ENCODE assay signal across 9 mouse cellular contexts in the genomic region with DNA sequence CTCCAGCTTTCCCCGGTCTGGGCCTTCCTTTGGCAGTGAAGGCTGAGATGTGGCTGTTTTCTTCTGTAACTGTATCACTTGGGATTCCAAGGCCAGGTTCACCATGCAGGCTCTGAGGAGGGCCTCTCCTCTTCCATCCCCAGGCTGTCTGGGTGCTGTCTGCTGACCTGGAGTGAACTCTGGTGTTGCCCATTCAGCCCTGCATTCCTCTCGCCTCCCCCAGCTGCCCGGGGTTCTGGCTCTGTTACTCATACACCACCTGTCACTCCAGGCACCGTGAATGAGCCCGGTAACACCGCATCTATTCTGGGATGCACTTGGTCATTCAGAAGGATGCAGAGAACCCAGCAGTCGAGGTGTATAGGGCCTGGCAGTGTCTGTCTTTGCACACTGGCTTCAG. TPM values are rescaled to one million over a fixed set of nuclear protein-coding genes. Genes with fewer than 3 reads are reported as not detected.
DNase-seq lines count a peak whose midpoint lies in the region; TF ChIP-seq lines count a peak whose summit lies in the region.
"Had no signal": no experiment of that assay in that cellular context is flagged by ENCODE, and none has a peak within 500 bp of the region (broad histone marks: within the 10 kb centered on the region; RNA-seq: fewer than 3 reads in every experiment).

No protein-coding gene starts in this region.

- no peaks in the 10 kb centered on the region for H3K27me3 ChIP-seq in heart, embryonic 10.5 days (ENCODE audit: insufficient read depth, poor library complexity, severe bottlenecking)

- no peak for TF ChIP-seq POLR2A in lung, adult 2 months (IDR thresholded peaks at IDR 0.05; ENCODE audit: borderline replicate concordance, extremely low read depth, low read depth, low read length)

- TF ChIP-seq CTCF in lung, adult 2 months (IDR thresholded peaks at IDR 0.05; ENCODE audit: insufficient read depth, low read length), result no peak

- peaks cover 85% of the 10 kb centered on the region for H3K4me1 ChIP-seq in heart, embryonic 10.5 days
- H3K4me1 ChIP-seq in lung, adult 2 months (ENCODE audit: control insufficient read depth, insufficient read depth, low read length), result peaks cover 30% of the 10 kb centered on the region

- DNase-seq in heart, embryonic 10.5 days (ENCODE audit: low spot score), result peak; percentile 87
- no peak for DNase-seq in heart, adult 8-10 months (ENCODE audit: low spot score)
- peak; percentile 64 for DNase-seq in cerebellum, adult 11-12 months
- peak; percentile 68 for DNase-seq in gastrocnemius, postnatal 14 days
- peak; percentile 47 to 71 for DNase-seq in kidney, postnatal 4 days
- DNase-seq in natural killer cell, adult 2 months (ENCODE audit: low spot score in 2 of 2), result no peak
- DNase-seq in lung, adult 2 months, result no peak
- DNase-seq: lung, postnatal 10 days; thymus, adult 2 months had no signal

- no peaks in the 10 kb centered on the region for H3K36me3 ChIP-seq in heart, embryonic 10.5 days

- H3K27ac ChIP-seq in heart, embryonic 10.5 days, result peak overlapping the region; percentile 72; the same call in 1 of the 2 replicates

- intact Hi-C loops in gastrocnemius, postnatal 14 days (cut with DNase I; ENCODE audit: low total_unique reads), result no loop called here

- WGBS in heart, embryonic 10.5 days, result 20% methylated on average over 7 of the region's 7 CpGs
- 33% methylated on average over 7 of the region's 7 CpGs for WGBS in lung, adult 2 months

- no peaks in the 10 kb centered on the region for H3K9me3 ChIP-seq in heart, embryonic 10.5 days

- no peak overlapping the region for H3K4me3 ChIP-seq in heart, embryonic 10.5 days
- no peak overlapping the region for H3K4me3 ChIP-seq in lung, adult 2 months (replicated peaks; ENCODE audit: extremely low read depth, low read depth, low read length)

RNA-seq across cellular contexts. Expression of gene Myl9, which starts 38.4 kb away (rescaled TPM):
- polyA plus RNA-seq in heart, embryonic 10.5 days (2016; fragmentation: Nextera tagmentation; extraction: Ambion mirVana), result 1,471 and 1,998 TPM in 2 replicates
- total RNA-seq in heart, adult 8-10 months (2022), result 10 to 100 TPM; 40.0 to 70.3 (median 65.6) TPM
- total RNA-seq in gastrocnemius, postnatal 14 days (2021), result 100 to 1,000 TPM; 165 to 224 TPM
- 174 and 258 TPM in 2 replicates for polyA plus RNA-seq in lung, adult 2 months (2012; rRNA removed)

Comparison
In these comparisons a context has a peak if more than half of its experiments do, and no peak if none do; other contexts are left out.
1. DNase-seq: peak in heart, embryonic 10.5 days (single experiment), cerebellum, adult 11-12 months (single experiment), gastrocnemius, postnatal 14 days (single experiment) and kidney, postnatal 4 days (2 of 2); none in heart, adult 8-10 months (single experiment), natural killer cell, adult 2 months (0 of 2) and lung, adult 2 months (single experiment).